Mouse (Mus musculus): ENCODE data around the gene Jdp2.
"Not testable (repeated sequence)": the region's sequence is repeated elsewhere in the genome, so short reads cannot be mapped to it uniquely, and the experiment has no call there.

Jdp2 gene

GRCm38 (mm10) chr12:85638541-85639325, 39.9 kb downstream of the Jdp2 start:
- peak; percentile 29 for DNase-seq

- peak; percentile 33 for DNase-seq
Observed at GRCm38 (mm10) chr12:85639326-85640008, 40.6 kb downstream of the Jdp2 start.

- no peak for DNase-seq
Observed at GRCm38 (mm10) chr12:85640852-85641563, 42.2 kb downstream of the Jdp2 start.

GRCm38 (mm10) chr12:85641564-85641931, 42.7 kb downstream of the Jdp2 start:
- DNase-seq: no peak

GRCm38 (mm10) chr12:85643735-85644134, 44.9 kb downstream of the Jdp2 start:
- DNase-seq: no peak

GRCm38 (mm10) chr12:85645664-85646063, 46.8 kb downstream of the Jdp2 start:
- no peak for DNase-seq

GRCm38 (mm10) chr12:85647346-85647745, 48.5 kb downstream of the Jdp2 start:
- DNase-seq: no peak

GRCm38 (mm10) chr12:85647955-85648354, 49.1 kb downstream of the Jdp2 start:
- DNase-seq: no peak

- no peak for DNase-seq
Observed at GRCm38 (mm10) chr12:85659319-85659718, 60.5 kb downstream of the Jdp2 start.

GRCm38 (mm10) chr12:85660855-85661254, 62.0 kb downstream of the Jdp2 start:
- DNase-seq: no peak

- not testable (repeated sequence) for DNase-seq
Observed at GRCm38 (mm10) chr12:85662232-85662631, 63.4 kb downstream of the Jdp2 start.

GRCm38 (mm10) chr12:85662896-85663295, 64.1 kb downstream of the Jdp2 start:
- peak; percentile 47 for DNase-seq

GRCm38 (mm10) chr12:85666112-85666511, 67.3 kb downstream of the Jdp2 start:
- DNase-seq: no peak

GRCm38 (mm10) chr12:85667071-85667470, 68.2 kb downstream of the Jdp2 start:
- DNase-seq: no peak

GRCm38 (mm10) chr12:85668696-85669095, 69.9 kb downstream of the Jdp2 start:
- DNase-seq: no peak

GRCm38 (mm10) chr12:85670080-85670479, 71.3 kb downstream of the Jdp2 start:
- no peak for DNase-seq

GRCm38 (mm10) chr12:85673914-85674313, 75.1 kb downstream of the Jdp2 start:
- DNase-seq: no peak

- DNase-seq: no peak
Observed at GRCm38 (mm10) chr12:85679117-85679516, 80.3 kb downstream of the Jdp2 start.

GRCm38 (mm10) chr12:85679808-85680207, 81.0 kb downstream of the Jdp2 start:
- DNase-seq: no peak

- no peak for DNase-seq
Observed at GRCm38 (mm10) chr12:85682328-85682727, 83.5 kb downstream of the Jdp2 start.

- no peak for DNase-seq
Observed at GRCm38 (mm10) chr12:85684411-85685275, 85.8 kb downstream of the Jdp2 start.

- DNase-seq: no peak
Observed at GRCm38 (mm10) chr12:85686466-85687216, 87.8 kb downstream of the Jdp2 start, which contains the start of gene Batf. Gene Batf, plus strand, starts transcription at chr12:85686669.

All from cerebellum, adult 11-12 months (tissue).